Mouse (Mus musculus) CD4-positive helper T cell, adult 2 months (primary cell): ENCODE results near the gene Gm5941.
"Not testable (repeated sequence)": the region's sequence is repeated elsewhere in the genome, so short reads cannot be mapped to it uniquely, and the experiment has no call there.

Experiments used
- DNase-seq: peaks from one replicate; pipeline ENCODE4 v3.0.0-alpha.2; 2012; ENCODE audit warnings: low read depth, missing footprints, low spot score

Gene Gm5941

GRCm38 (mm10) chrX:92489649-92490048, at the start of gene Gm5941:
TSS of gene Gm5941 (plus strand) at chrX:92489949.
- DNase-seq = not testable (repeated sequence)

- DNase-seq = no peak
These were observed 29.3 kb upstream of the Gm5941 start for GRCm38 (mm10) chrX:92460496-92460895.

GRCm38 (mm10) chrX:92464773-92465172, 25.0 kb upstream of the Gm5941 start:
- DNase-seq = no peak

- DNase-seq = no peak
These were observed 8.5 kb downstream of the Gm5941 start for GRCm38 (mm10) chrX:92498254-92498653.

- no peak for DNase-seq
These were observed 38.1 kb downstream of the Gm5941 start for GRCm38 (mm10) chrX:92527826-92528225.
